Mouse (Mus musculus) hindbrain, postnatal 0 days (tissue): Measurements from ENCODE around the gene Man2b1. TPM values are rescaled to one million over a fixed set of nuclear protein-coding genes. Genes with fewer than 3 reads are reported as not detected.

ENCODE experiments used
- ATAC-seq: fragments of 200-750 bp; cut with Nextera tagmentation; 2 replicates; pipeline ENCODE4 v1.8.0; 2017; ENCODE audit warnings: mild to moderate bottlenecking, moderate TSS enrichment, moderate library complexity
- DNase-seq: peaks from one replicate; pipeline ENCODE4 v3.0.0-alpha.2; 2015; ENCODE audit warnings: low spot score
- H3K27ac ChIP-seq: fragments of 300-500 bp; sonication (generic); 2 replicates; pipeline ENCODE4 v1.5.1; 2014; ENCODE audit warnings: mild to moderate bottlenecking
- H3K27me3 ChIP-seq: fragments of 300-500 bp; sonication (generic); 2 replicates; pipeline ENCODE4 v1.6.1; 2014; ENCODE audit warnings: low read length, mixed read lengths; ENCODE audit not compliant: insufficient read depth
- H3K36me3 ChIP-seq: fragments of 300-500 bp; sonication (generic); 2 replicates; pipeline ENCODE4 v1.6.1; 2014; ENCODE audit warnings: low read length, mixed read lengths; ENCODE audit not compliant: insufficient read depth
- H3K4me1 ChIP-seq: fragments of 300-500 bp; sonication (generic); 2 replicates; pipeline ENCODE4 v1.6.1; 2014; ENCODE audit warnings: antibody characterized with exemption, low read length, mixed read lengths; ENCODE audit not compliant: insufficient read depth
- H3K4me2 ChIP-seq: fragments of 300-500 bp; sonication (generic); 2 replicates; pipeline ENCODE4 v1.6.1; 2014; ENCODE audit warnings: low read depth, mild to moderate bottlenecking, low read length, moderate library complexity, mixed read lengths
- H3K4me3 ChIP-seq: fragments of 300-500 bp; sonication (generic); 2 replicates; pipeline ENCODE4 v1.5.1; 2014; ENCODE audit warnings: low read length
- H3K9ac ChIP-seq: fragments of 300-500 bp; sonication (generic); replicated peaks from 2 replicates; pipeline ENCODE4 v1.6.1; 2014; ENCODE audit warnings: mild to moderate bottlenecking, low read length, moderate library complexity, mixed read lengths
- H3K9me3 ChIP-seq: fragments of 300-500 bp; sonication (generic); 2 replicates; pipeline ENCODE4 v1.6.1; 2016; ENCODE audit warnings: low read length, mixed read lengths
- CTCF ChIP-seq: IDR thresholded peaks from 2 replicates; pipeline ENCODE4 v1.5.1; 2016; ENCODE audit warnings: antibody characterized with exemption, control low read depth, low read depth
- WGBS: fragments of 180-500 bp; shearing (Covaris S2); extraction: QIAGEN DNeasy Blood & Tissue Kit; methylation state at CpG from one replicate; pipeline ENCODE4 v1.1.7; 2014; 5-methylcytosine and 5-hydroxymethylcytosine counted together
- polyA plus RNA-seq: library from polyadenylated mRNA; unstranded; fragments of >200 nt; fragmentation: Nextera tagmentation; extraction: Ambion mirVana; gene quantifications from 2 replicates; pipeline ENCODE4 v1.2.1, GENCODE M21; 2015
- total RNA-seq: library from RNA; depleted of rRNA; stranded (reverse); fragments of >200 nt; gene quantifications from 2 replicates; pipeline ENCODE4 v1.2.3, GENCODE M21; 2014

Man2b1 gene
- total and polyA plus RNA-seq, 2 experiments from 2014 or later: 22.5 to 32.9 TPM

GRCm38 (mm10) chr8:85091526-85092090 lies 8.5 kb downstream of the Man2b1 start:
- Histone ChIP-seq H3K4me2 (no peak overlapping the region), H3K27ac (no peak overlapping the region), H3K27me3 (no peaks in the 10 kb centered on the region), H3K36me3 (peaks cover 23% of the 10 kb centered on the region), H3K9me3 (no peaks in the 10 kb centered on the region), H3K4me3 (no peak overlapping the region), H3K4me1 (no peaks in the 10 kb centered on the region), H3K9ac (no peak overlapping the region)
- no peak for TF ChIP-seq CTCF
- WGBS: 36% methylated on average over 21 of the region's 21 CpGs
- ATAC-seq (no peak; the same call in 1 of the 2 replicates), DNase-seq (no peak)

- no peak for TF ChIP-seq CTCF
- Histone ChIP-seq H3K9me3 (no peaks in the 10 kb centered on the region), H3K4me2 (no peak overlapping the region), H3K36me3 (peaks cover 30% of the 10 kb centered on the region), H3K4me3 (no peak overlapping the region), H3K27ac (no peak overlapping the region), H3K4me1 (no peaks in the 10 kb centered on the region), H3K27me3 (no peaks in the 10 kb centered on the region), H3K9ac (no peak overlapping the region)
- ATAC-seq: no peak
- 92% methylated on average over 13 of the region's 13 CpGs for WGBS
- no peak for DNase-seq
These were observed 12.0 kb downstream of the Man2b1 start for GRCm38 (mm10) chr8:85095051-85095450.

- ATAC-seq (no peak), DNase-seq (no peak)
- Histone ChIP-seq H3K27me3 (no peaks in the 10 kb centered on the region), H3K9me3 (no peaks in the 10 kb centered on the region), H3K4me3 (no peak overlapping the region), H3K27ac (no peak overlapping the region), H3K36me3 (peaks cover 30% of the 10 kb centered on the region), H3K9ac (no peak overlapping the region), H3K4me1 (no peaks in the 10 kb centered on the region), H3K4me2 (no peak overlapping the region)
- whole genome bisulfite sequencing: 94% methylated on average over 7 of the region's 7 CpGs
- no peak for TF ChIP-seq CTCF
These were observed 12.5 kb downstream of the Man2b1 start for GRCm38 (mm10) chr8:85095566-85095965.

- TF ChIP-seq CTCF: no peak
- no peak overlapping the region for H3K9ac ChIP-seq
- no peak overlapping the region for H3K4me3 ChIP-seq
- ATAC-seq (no peak), DNase-seq (no peak)
- no peak overlapping the region for H3K4me2 ChIP-seq
- H3K36me3 ChIP-seq: peaks cover 30% of the 10 kb centered on the region
- no peaks in the 10 kb centered on the region for H3K27me3 ChIP-seq
- H3K27ac ChIP-seq: no peak overlapping the region
- H3K4me1 ChIP-seq: no peaks in the 10 kb centered on the region
- WGBS: 94% methylated on average over 16 of the region's 16 CpGs
- H3K9me3 ChIP-seq: no peaks in the 10 kb centered on the region
These were observed 13.1 kb downstream of the Man2b1 start for GRCm38 (mm10) chr8:85096196-85096595.

- TF ChIP-seq CTCF: no peak
- Histone ChIP-seq H3K36me3 (peaks cover 30% of the 10 kb centered on the region), H3K9ac (no peak overlapping the region), H3K27me3 (no peaks in the 10 kb centered on the region), H3K9me3 (no peaks in the 10 kb centered on the region), H3K27ac (no peak overlapping the region), H3K4me3 (no peak overlapping the region), H3K4me1 (no peaks in the 10 kb centered on the region), H3K4me2 (no peak overlapping the region)
- DNase-seq (no peak), ATAC-seq (no peak)
- WGBS: 91% methylated on average over 4 of the region's 4 CpGs
These were observed 13.8 kb downstream of the Man2b1 start for GRCm38 (mm10) chr8:85096850-85097249.

- no peaks in the 10 kb centered on the region for H3K9me3 ChIP-seq
- no peak overlapping the region for H3K27ac ChIP-seq
- 86% methylated on average over 4 of the region's 4 CpGs for WGBS
- no peak overlapping the region for H3K9ac ChIP-seq
- no peak overlapping the region for H3K4me3 ChIP-seq
- no peaks in the 10 kb centered on the region for H3K4me1 ChIP-seq
- TF ChIP-seq CTCF: no peak
- H3K36me3 ChIP-seq: peaks cover 27% of the 10 kb centered on the region
- H3K4me2 ChIP-seq: no peak overlapping the region
- H3K27me3 ChIP-seq: no peaks in the 10 kb centered on the region
- DNase-seq (no peak), ATAC-seq (no peak)
These were observed 17.1 kb downstream of the Man2b1 start for GRCm38 (mm10) chr8:85100076-85100665.

GRCm38 (mm10) chr8:85113241-85113640 lies 30.2 kb downstream of the Man2b1 start:
- no peak for DNase-seq
- Histone ChIP-seq H3K36me3 (peaks cover 25% of the 10 kb centered on the region; the same call in 1 of the 2 replicates), H3K4me1 (no peaks in the 10 kb centered on the region), H3K27ac (no peak overlapping the region), H3K9ac (no peak overlapping the region), H3K9me3 (no peaks in the 10 kb centered on the region), H3K27me3 (no peaks in the 10 kb centered on the region), H3K4me2 (no peak overlapping the region), H3K4me3 (no peak overlapping the region)
- TF ChIP-seq CTCF: no peak
- no peak for ATAC-seq
- WGBS: 95% methylated on average over 10 of the region's 10 CpGs
